Mouse (Mus musculus): ENCODE measurements around the gene Chrng.

Chrng gene

DNA sequence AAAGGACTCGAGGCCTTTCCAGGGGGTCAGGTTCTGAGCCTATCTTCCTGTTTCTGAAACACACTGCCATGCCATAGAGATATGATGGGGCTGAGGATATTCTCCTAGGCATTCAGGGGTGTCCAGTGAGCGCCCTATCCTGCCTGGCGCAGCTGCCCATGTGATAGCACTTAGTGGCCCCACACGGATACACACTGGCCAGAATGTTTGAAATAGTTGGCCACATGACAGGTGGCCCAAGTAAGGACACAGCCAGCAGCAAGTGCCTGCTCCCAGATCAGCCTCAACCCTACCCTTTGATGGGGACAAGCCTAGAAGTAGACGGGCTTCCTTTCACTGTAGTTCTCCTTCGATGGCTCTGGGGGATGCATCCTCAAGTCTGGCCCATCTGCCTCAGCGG lies at the start of gene Chrng:
TSS of gene Chrng (plus strand) at position 193 of the 400 bp plus-strand sequence.
- in situ Hi-C loops (cut with MseI, MboI), result no loop called here

DNA sequence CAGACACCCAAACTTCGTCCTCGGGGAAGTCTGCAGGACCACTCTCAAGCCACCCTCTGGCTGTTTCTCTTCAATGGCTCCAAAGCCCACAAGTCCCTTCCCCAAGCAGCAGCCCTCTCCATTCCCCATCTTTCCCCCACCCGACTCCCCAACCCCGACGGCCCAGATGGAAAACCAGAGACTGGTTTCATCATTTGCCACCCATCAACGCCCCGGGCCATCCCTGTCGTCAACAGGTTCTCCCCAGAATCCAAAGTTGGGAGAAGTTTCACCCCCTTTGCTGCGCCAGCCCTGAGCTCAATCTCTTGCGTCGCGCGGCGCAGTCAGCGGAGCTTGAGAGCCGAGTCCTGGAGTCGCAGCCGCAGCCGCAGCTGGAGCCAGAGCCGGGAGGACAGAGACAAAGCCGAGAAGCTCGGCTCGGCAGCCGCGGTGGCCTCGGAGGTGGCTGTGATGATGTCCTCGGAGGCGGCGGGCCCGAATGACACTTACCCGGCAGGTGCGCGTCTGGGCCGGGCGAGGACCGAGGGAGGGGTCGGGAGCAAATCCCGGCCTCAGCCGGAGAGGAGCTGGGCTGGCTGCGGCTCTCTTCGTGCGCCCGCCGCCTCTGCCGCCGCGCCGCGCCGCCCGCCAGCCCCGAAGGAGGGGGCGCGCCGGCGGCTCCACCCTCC lies 48.8 kb upstream of the Chrng start:
- in situ Hi-C loops (cut with MseI, MboI), result no loop called here

DNA sequence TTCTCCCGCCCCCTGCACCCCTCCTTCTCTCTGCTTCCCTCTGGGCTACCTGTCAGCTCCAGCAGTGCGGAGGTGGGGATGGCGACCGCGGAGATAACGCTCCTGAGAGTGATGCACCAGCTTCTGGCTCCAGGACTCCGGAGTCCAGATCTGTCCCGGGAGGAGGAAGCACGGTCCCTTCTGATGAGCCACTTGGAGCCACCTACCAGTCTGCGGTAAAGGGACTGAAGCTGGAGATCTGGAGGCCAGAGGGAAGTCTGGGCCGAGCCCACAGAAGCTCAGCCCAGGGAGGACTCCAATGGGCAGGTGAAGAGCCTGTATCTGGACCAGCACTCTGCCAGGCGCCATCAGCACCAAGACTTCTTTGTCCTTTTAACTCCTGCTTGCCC lies 48.3 kb upstream of the Chrng start, which contains the start of gene Ecel1:
TSS of gene Ecel1 (minus strand) at position 323 of the 389 bp plus-strand sequence.
- in situ Hi-C loops (cut with MseI, MboI), result no loop called here

DNA sequence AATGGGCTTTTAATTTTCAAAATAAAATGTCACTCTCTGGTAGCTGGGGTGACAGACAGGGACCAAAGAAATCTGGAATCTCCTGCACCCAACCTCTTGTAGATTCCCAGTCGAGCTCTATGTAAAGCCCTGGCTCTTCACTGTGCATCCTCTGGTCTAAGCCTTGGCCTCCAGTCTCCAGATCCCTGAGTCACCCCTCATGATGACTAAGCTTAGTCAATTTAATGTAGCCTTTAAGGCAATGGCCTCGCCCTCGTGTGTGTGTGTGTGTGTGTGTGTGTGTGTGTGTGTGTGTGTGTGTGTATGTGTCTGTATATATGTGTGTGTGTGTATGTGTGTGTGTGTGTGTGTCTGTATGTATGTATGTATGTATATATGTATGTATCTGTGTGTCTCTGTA lies 45.1 kb upstream of the Chrng start:
- in situ Hi-C loops (cut with MseI, MboI), result no loop called here

DNA sequence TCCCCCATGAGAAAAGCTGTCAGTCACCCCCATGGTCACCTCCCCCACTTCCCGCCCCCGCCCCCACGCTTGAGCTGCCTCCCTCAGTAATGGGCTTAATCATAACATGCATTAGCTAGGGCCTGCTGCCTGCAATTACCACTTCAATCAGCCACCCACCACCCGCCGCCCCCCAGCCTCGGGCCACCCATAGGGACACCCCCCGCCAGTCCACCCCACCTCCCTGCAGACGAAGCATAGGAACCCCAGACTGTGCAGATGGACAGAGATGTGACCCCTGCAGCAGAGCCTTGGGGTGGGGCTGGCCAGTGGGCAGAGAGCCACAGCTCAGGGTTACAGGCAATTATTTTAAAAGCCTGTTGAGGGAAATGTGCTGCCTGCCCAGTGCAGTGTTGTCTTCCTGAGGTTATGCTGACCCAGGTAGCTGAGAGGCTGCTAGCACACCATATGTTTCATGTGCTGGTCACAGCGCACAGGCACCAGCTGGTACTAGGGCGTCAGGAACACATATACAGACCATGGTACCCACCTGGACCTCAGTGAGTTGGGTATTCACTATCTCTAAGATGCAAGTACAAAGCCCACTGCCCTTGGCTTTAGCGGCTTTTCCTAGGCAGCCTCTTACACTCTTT lies 40.2 kb upstream of the Chrng start:
- in situ Hi-C loops (cut with MseI, MboI), result no loop called here

DNA sequence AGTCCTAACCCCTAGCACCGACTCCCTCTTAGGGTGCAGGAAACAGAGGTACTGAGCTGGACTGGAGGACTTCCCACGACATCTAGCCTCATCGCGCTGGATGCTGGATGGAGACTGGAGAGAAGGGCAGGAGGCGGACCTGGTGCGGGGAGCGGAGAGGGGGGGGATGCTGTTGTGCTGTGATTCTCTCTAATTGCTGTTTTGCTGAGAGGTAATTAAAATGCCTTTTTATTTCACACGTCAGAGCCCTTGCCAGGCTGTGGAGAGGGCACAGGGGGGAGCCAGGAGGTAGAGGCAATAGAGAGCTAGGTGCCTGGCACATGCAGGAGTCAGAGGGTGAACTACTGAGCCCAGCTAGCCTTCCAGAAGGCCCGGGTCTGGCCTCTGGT lies 39.7 kb upstream of the Chrng start:
- in situ Hi-C loops (cut with MseI, MboI), result no loop called here

DNA sequence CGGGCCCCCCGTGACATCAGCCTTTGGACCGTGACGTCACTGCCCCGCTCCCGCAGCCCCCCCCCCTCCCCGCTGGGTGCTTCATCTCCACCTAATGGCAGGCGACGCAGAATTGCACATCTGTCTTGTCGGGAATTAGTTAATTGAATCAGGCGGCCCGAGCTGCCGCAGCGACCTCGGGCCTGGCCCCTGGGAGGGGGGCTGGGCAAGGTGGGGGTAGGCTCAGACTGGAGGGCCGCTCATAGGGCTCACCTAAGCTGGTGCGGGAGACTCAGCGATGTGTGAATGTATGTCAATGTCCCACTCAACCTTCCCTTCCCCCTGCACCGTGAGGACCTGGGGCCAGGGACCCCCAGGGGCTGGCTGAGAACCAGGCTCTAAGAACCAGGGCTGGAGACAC lies 34.0 kb upstream of the Chrng start:
- in situ Hi-C loops (cut with MseI, MboI), result no loop called here

DNA sequence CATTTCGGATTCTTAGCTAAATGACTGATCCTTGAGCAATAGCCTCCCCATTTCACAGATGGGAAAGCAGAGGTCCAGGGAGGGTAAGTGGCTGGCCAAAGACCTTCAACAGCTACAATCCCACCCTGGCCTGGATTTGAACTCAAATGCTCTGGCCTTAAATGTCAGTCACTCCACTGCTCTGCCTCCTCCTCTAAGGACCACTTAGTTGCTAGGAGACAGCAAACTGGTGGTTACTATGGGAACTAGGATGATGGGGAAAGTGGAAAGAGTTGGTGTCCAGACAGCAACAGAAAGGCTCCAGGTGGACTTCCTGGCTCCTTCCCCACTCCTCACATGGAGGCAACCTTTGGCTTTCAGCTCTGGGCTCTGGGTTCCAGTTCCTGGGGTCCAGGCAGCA lies 33.1 kb upstream of the Chrng start:
- in situ Hi-C loops (cut with MseI, MboI), result no loop called here

DNA sequence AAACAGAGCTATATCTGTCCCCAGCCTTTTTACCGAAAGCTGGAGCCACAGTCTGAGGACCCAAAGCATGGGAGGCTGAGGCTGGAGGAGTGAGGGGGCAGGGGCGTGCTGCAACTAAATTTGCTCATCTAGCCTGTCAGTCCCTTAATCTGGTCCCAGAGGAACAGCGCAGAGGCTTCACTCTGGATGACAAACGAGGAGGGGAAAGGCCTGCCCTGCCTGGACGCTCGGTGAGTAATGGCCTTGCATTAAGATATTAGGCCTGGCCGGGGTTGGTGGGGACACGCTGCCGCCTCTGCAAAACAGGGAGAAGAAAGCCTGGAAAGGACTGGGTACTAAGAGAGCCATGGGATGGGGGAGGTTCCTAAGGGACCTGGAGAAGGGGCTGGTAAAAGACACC lies 32.1 kb upstream of the Chrng start:
- in situ Hi-C loops (cut with MseI, MboI), result no loop called here

DNA sequence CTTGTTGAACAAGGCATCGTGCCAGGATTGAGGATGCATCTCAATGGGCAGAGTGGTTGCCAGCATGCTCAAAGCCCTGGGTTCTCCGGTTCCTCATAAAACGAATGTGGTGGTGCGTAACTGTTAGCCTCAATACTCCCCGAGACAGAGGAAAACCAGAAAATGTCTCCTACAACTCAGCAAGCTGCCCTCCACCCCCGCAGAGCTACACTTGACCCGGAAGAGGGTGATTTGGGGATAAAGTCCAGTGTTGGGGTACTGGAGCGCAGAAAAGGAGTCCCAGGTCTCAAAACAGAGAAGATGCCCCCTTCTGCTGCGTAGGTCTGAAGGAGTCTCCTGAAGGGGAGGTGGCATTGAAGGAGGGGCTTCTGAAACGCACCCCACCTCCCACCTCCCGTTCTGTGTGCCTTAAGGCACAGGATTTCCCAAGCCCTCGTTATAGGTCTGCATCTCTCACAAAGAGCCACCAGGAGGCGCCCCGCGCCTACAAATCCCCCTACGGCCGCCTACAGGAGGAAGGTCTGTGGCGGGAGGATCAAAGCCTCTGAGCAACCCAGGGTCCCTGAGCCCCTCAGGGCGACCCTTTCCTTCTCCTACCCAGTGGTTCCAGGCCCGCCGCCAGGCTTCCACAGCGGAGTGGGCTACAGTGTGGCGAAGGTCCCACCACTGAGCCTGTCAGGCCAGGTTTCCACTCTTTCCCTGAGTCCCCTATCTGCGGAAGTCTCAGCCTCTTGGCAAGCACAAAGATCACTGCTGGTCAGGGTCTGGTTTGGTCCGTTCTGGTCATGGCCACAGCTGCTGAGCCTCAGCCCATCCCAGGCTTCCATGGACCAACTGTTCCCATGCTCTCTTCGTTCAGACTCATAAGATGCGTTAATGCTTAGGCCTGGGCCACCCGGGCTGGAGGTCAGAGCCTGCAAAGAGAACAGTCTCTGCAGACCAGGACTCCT lies 30.2 kb upstream of the Chrng start:
- in situ Hi-C loops (cut with MseI, MboI), result no loop called here

DNA sequence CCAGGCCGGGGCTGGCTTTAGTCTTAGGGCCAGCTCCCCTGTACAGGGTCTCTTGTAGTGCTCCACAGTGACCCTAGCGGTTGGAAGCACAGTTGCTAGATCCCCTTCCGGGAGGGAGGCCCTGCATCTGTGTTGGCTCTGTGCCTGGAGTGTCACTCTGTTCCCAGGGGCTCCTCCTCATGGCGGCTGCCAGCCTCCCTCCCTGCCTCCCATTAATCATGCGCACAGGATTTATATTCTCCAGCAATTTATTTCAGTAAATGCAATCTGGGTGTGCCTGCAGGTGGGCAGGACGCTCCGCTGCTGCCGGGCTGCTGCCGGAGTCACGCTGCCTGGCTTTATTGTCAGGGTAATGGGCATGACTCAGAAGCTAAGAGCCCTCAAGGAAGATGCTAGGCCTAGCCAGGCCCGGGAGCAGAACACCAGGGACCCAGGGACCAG lies 28.6 kb upstream of the Chrng start:
- in situ Hi-C loops (cut with MseI, MboI), result no loop called here

DNA sequence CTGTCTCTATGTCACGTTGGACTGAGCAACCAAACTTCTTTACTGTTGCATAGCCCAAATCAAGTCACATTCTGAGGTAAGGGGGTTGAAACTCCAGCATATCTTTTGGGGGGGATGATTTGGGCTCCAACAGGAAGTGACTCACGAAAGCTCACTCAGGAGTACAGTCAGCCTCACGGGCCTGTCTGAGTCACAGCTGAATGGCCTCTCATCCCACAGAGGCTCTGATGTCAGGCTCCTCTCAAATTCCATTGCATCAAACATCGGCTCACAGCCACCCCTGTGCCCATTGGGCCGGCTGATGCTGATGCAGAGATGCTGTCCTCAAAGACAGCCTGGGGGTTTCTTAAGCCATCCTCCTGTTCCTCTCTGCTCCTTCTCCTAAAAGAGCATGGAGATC lies 23.6 kb upstream of the Chrng start:
- in situ Hi-C loops (cut with MseI, MboI), result loop anchor here in 1 of 2 experiments (5.0 kb wide), 1 partner anchor 74 kb away; no protein-coding TSS in a partner anchor

DNA sequence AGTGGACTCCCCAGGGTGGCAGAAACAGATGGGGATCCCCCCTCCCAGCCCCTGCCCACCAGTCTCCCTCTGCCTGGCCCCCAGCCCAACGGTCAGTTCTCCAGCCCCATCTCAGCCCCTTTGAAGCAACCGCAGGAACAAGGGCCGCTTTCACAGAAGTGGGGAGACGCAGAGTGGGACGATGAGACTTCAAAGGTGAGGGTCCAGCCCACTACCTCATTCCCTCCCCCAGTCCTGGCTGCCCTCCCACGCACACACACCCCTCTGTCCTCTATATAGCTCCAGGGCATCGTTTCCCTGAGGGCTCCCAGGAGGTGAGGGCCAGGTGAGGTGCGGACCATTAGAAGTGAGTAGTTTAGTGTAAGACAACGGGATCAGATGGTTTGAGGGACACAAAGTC lies 21.4 kb upstream of the Chrng start, which contains the start of gene Prss56:
TSS of gene Prss56 (plus strand) at position 301 of the 400 bp plus-strand sequence.
- in situ Hi-C loops (cut with MseI, MboI), result loop anchor here in 1 of 2 experiments (5.0 kb wide), 1 partner anchor 76 kb away; no protein-coding TSS in a partner anchor

DNA sequence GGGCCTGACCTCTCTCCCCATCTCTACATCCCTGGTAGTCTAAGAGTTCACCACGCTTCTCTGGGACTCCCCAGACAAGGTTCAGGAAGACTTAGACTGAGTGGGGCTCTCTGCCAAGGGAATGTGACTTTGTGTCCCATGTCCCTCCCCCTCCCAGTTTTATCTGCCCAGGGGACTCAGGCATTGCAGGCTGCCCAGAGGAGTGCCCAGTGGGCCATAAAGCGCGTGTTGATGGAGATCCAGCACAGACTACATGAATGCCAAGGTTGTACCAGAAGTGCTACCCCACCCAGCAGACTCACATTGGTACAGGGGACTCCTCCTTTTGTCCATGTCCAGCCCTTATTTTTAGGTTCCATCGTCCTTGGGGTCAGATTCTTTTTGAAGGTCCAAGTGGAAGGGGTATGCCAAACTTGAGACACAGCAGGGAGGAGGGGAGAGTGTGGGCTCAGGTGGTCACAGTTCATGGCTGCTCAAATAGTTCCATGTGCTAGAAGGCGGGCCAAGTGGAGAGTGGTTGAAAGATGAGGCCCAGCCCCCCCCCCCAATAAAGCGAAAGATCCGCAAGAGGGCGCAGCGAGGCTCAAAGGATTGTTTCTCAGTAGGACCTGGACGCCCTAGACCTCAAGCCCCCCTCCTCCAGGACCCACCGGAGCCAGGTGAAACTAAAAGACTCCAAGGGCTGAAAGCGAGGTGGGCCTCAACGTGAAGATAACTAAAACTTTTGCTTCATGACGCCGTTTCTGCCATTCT lies 20.3 kb upstream of the Chrng start:
- in situ Hi-C loops (cut with MseI, MboI), result loop anchor here in 1 of 2 experiments (5.0 kb wide), 1 partner anchor 77 kb away; no protein-coding TSS in a partner anchor

DNA sequence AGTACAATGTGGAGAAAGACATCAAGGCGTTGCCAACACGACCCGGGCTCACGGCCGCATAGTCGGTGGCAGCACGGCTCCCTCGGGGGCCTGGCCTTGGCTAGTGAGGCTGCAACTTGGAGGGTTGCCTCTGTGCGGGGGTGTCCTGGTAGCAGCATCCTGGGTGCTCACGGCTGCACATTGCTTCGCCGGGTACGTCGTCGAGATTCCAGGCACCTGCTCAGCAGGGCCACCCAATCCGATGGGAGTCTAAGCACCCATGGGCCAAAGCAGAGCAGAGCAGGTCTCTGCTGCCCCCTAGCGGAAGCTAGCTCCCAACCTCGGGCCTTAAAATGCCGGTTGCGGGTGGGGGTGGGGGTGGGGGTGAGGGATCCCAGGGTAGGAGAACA lies 19.7 kb upstream of the Chrng start:
- in situ Hi-C loops (cut with MseI, MboI), result loop anchor here in 1 of 2 experiments (5.0 kb wide), 1 partner anchor 77 kb away; no protein-coding TSS in a partner anchor

DNA sequence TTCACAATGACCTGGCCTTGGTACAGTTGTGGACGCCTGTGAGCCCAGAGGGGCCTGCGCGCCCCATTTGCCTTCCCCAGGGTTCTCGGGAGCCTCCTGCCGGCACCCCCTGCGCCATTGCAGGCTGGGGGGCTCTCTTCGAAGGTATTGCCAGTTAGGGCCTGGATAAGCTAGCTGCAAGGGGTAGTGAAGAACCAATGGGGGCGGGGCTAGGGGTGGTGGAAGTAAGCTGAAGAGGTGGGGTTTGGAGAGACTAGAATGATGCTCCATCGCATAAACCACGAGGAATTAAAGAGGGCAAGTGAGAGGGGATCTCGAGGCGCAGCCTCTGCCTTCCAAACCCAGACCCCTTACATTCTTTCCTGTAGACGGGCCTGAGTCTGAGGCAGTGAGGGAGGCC lies 18.9 kb upstream of the Chrng start:
- in situ Hi-C loops (cut with MseI, MboI), result no loop called here

DNA sequence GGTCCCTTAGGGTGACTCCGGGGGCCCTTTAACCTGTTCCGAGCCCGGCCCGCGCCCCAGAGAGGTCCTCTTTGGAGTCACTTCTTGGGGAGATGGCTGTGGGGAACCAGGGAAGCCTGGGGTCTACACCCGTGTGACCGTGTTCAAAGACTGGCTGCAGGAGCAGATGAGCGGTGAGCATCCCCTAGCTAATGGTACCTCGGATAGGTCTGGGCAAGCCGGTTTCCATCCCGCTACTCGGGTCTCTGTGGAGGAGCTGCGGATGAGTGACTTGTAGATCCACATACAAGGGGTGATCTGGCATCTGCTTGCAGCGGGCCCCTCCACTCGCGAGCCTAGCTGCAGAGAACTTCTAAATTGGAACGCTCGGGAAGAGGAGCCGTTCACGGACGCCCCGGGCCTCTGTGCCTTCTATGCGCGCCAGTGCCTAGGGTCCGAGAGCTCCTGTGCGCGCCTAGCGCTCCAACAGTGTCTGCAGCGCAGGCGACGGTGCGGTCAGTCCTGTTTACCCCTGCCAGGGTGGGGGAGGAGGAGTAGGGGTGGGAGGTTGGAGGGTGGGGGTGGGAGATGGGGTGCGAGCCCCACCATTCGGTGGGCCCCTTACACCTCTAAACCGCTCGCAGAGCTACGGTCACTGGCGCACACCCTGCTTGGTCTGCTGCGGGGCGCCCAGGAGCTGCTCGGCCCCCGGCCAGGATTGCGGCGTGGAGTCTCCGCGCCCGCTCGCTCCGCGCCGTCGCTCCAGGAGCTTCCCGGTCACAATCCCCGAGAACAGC lies 18.0 kb upstream of the Chrng start:
- in situ Hi-C loops (cut with MseI, MboI), result no loop called here

DNA sequence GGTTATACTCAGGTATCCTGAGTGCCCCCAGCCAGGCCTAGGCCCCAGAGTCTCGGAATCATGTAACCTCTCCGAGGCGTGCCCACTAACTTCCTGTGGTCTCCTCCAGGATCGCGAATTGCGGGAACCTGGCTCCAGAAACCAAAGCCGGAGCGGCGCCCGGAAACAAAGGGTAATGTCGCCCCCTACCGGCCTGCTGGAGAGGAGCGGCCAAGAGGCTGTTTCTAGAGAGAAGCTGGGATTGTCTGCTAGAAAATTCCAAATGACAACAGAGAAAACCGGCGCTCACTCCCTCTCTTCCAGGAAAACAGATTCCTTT lies 17.5 kb upstream of the Chrng start:
- in situ Hi-C loops (cut with MseI, MboI), result no loop called here

DNA sequence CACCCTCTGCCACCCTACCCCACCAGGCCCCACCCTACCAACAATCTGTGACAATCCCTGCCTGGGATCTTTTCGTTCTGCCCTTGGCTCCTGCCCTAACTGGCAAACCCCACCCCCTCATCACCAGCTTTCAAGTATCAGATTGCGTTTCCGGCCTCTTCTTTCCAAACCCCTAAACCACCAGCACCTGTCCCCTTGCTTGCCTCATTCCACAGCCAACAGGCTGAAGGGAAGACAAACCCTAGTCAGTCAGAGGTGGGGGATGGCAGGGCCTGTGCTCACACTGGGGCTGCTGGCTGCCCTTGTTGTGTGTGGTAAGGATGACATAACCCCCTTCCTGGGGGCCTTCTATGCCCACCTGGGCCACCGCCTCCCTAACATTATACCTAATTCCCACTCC lies 14.0 kb upstream of the Chrng start, which contains the start of gene Chrnd:
TSS of gene Chrnd (plus strand) at position 179 of the 400 bp plus-strand sequence.
- in situ Hi-C loops (cut with MseI, MboI), result no loop called here

DNA sequence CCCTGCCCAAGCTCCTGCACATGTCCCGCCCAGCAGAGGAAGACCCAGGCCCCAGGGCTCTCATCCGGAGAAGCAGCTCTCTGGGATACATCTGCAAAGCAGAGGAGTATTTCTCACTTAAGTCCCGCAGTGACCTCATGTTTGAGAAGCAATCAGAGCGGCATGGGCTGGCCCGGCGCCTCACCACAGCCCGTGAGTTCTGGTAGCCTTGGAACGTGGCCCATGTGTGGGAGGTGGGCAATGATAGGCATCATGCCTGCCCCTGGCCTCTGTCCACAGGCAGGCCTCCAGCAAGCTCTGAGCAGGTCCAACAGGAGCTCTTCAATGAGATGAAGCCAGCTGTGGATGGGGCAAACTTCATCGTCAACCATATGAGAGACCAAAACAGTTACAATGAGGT lies 7.2 kb upstream of the Chrng start:
- in situ Hi-C loops (cut with MseI, MboI), result no loop called here
